Mouse (Mus musculus) adrenal gland, adult 2 months (tissue): ENCODE results near the gene Hoxc12. TPM values are rescaled to one million over a fixed set of nuclear protein-coding genes. Genes with fewer than 3 reads are reported as not detected.

ENCODE experiments used
- DNase-seq: peaks from one replicate; pipeline ENCODE4 v3.0.0; 2021
- long read RNA-seq: library from polyadenylated mRNA; stranded (forward); transcript quantifications from one replicate; pipeline ENCODE4 v2.0.0, GENCODE M21; 2021
- polyA plus RNA-seq: library from polyadenylated mRNA; depleted of rRNA; stranded (reverse); fragments of >200 nt; gene quantifications from 2 replicates; pipeline ENCODE4 v1.2.3, GENCODE M21; 2012; rRNA removed
- total RNA-seq, 2 experiments: library from RNA; stranded (reverse); gene quantifications; 2 replicates each; pipeline ENCODE4 v1.2.3; 2021

The Hoxc12 gene
- total RNA-seq (not detected), polyA plus RNA-seq (not detected in 2 replicates)
- long read RNA-seq, result 0 reads

- no peak for DNase-seq
Measured at GRCm38 (mm10) chr15:102936279-102936972, at the start of gene Hoxc12. Gene Hoxc12 (plus strand): TSS chr15:102936757.

- DNase-seq, result no peak
Measured at GRCm38 (mm10) chr15:102895115-102895514, 41.4 kb upstream of the Hoxc12 start.

GRCm38 (mm10) chr15:102904946-102905345 lies 31.6 kb upstream of the Hoxc12 start:
- no peak for DNase-seq

GRCm38 (mm10) chr15:102909536-102909935 lies 27.0 kb upstream of the Hoxc12 start:
- DNase-seq, result no peak

- DNase-seq, result no peak
Measured at GRCm38 (mm10) chr15:102910038-102910437, 26.5 kb upstream of the Hoxc12 start.

- DNase-seq, result no peak
Measured at GRCm38 (mm10) chr15:102910496-102911095, 26.0 kb upstream of the Hoxc12 start.

GRCm38 (mm10) chr15:102913038-102913585 lies 23.4 kb upstream of the Hoxc12 start:
- DNase-seq, result no peak

- DNase-seq, result no peak
Measured at GRCm38 (mm10) chr15:102917972-102918572, 18.5 kb upstream of the Hoxc12 start.

- no peak for DNase-seq
Measured at GRCm38 (mm10) chr15:102918611-102919265, 17.8 kb upstream of the Hoxc12 start.

GRCm38 (mm10) chr15:102919336-102920180 lies 17.0 kb upstream of the Hoxc12 start:
- no peak for DNase-seq

- peak; percentile 30 for DNase-seq
Measured at GRCm38 (mm10) chr15:102920619-102921018, 15.9 kb upstream of the Hoxc12 start.

- no peak for DNase-seq
Measured at GRCm38 (mm10) chr15:102921053-102922011, 15.2 kb upstream of the Hoxc12 start, which contains the start of gene Hoxc13. Gene Hoxc13 (plus strand): TSS chr15:102921103.

- peak; percentile 15 for DNase-seq
Measured at GRCm38 (mm10) chr15:102922012-102922362, 14.6 kb upstream of the Hoxc12 start.

- no peak for DNase-seq
Measured at GRCm38 (mm10) chr15:102922636-102923500, 13.7 kb upstream of the Hoxc12 start.

GRCm38 (mm10) chr15:102927032-102927645 lies 9.4 kb upstream of the Hoxc12 start:
- DNase-seq, result no peak

- no peak for DNase-seq
Measured at GRCm38 (mm10) chr15:102931706-102932358, 4.7 kb upstream of the Hoxc12 start.

GRCm38 (mm10) chr15:102934438-102934837 lies 2.1 kb upstream of the Hoxc12 start:
- DNase-seq, result no peak

- no peak for DNase-seq
Measured at GRCm38 (mm10) chr15:102934897-102935296, 1.7 kb upstream of the Hoxc12 start.
